Mouse (Mus musculus) bone marrow macrophage, adult 2 months (primary cell): ENCODE data around the gene Ahdc1. TPM values are rescaled to one million over a fixed set of nuclear protein-coding genes. Genes with fewer than 3 reads are reported as not detected.
A peak's percentile ranks its signal among the peaks of the same experiment; 100 is the strongest.

Source experiments
- H3K27ac ChIP-seq: 2 replicates; pipeline ENCODE4 v1.5.1; 2012; ENCODE audit warnings: low read depth, low read length; ENCODE audit not compliant: insufficient read depth
- H3K4me1 ChIP-seq: 2 replicates; pipeline ENCODE4 v1.6.1; 2012; ENCODE audit warnings: low read length; ENCODE audit not compliant: control insufficient read depth, insufficient read depth
- H3K4me3 ChIP-seq: 2 replicates; pipeline ENCODE4 v1.5.1; 2012; ENCODE audit warnings: mild to moderate bottlenecking, low read length, moderate library complexity; ENCODE audit not compliant: insufficient read depth
- CTCF ChIP-seq: IDR thresholded peaks from 2 replicates; pipeline ENCODE4 v1.5.1; 2012; ENCODE audit warnings: low read depth, mild to moderate bottlenecking, low read length, moderate library complexity
- POLR2A ChIP-seq: IDR thresholded peaks from 2 replicates; pipeline ENCODE4 v1.6.1; 2012; ENCODE audit warnings: mild to moderate bottlenecking, low read depth, low read length, borderline replicate concordance
- polyA plus RNA-seq: library from polyadenylated mRNA; stranded (reverse); fragments of >200 nt; gene quantifications from 2 replicates; pipeline ENCODE4 v1.2.4, GENCODE M21; 2012; ENCODE audit not compliant: missing spikeins, insufficient read depth, insufficient read length

Ahdc1 gene
- polyA plus RNA-seq, 1 experiment: 5.5 TPM

- TF ChIP-seq POLR2A (no peak), CTCF (no peak)
- Histone ChIP-seq H3K4me1 (peaks cover 12% of the 10 kb centered on the region), H3K27ac (no peak overlapping the region)
Measured at GRCm38 (mm10) chr4:133052029-133052745, 41.1 kb downstream of the Ahdc1 start.

GRCm38 (mm10) chr4:133052995-133053572 is 42.0 kb downstream of the Ahdc1 start:
- no peak overlapping the region for H3K27ac ChIP-seq
- H3K4me1 ChIP-seq: peaks cover 15% of the 10 kb centered on the region
- no peak for TF ChIP-seq POLR2A
- no peak for TF ChIP-seq CTCF
- H3K4me3 ChIP-seq: no peak overlapping the region

More at GRCm38 (mm10) chr4:133052029-133052745, 41.1 kb downstream of the Ahdc1 start:
- no peak overlapping the region for H3K4me3 ChIP-seq

DNA sequence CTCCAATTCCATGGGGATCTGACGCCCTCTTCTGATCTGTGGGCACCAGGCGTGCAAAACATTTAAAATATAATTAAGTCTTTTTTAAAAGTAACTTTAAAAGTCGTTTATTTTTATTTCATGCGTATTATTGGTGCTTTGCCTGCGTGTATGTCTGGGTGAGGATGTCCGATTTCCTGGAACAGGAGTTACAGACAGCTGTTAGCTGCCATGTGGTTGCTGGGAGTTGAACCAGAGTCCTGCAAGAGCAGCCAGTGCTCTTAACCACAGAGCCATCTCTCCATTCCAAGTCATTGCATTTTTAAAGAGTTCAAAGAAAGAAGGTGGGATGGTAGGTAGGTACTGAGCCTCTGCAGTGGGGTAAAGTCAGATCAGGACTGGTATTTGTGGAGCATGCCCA is 43.5 kb downstream of the Ahdc1 start:
- no peak for TF ChIP-seq CTCF
- no peak for TF ChIP-seq POLR2A
- Histone ChIP-seq H3K4me1 (peaks cover 15% of the 10 kb centered on the region), H3K4me3 (no peak overlapping the region), H3K27ac (no peak overlapping the region)

DNA sequence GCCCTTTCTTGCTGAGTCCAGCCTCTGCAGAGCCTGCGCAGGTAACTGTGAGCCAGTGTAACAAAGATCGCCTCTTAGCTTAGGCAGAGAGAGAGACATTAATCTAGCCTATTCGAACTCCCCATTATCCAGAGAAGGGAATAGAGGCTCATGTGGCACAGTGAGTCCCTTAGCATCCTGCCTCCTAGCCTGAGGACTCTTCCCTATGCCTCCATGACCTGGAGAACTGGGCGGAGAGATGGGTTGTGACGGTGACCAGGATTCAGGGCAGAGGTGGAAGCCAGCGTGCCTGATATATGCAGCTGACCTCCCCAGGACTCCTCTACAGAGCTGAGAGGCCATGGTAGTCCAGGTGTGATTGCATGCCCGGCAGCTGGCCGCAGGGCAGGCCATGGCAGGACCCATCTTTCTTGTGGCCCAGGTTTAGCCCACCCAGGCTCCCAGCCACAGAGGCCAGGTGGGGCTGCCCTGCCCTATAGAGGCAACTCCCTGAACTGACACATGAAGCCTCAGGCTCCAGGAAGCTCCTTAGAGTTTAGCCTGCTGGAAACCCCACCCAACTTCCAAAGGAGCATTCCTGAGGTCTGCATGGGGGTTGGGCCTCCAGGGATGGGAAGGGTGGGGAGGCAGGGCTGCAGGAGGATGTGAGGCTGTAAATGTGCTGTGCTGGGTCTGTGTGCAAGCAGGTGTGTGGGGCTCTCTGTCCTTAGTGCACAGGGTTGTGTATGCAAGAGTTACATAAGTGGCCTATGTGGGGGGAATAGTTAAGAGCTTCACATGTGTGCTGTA is 44.3 kb downstream of the Ahdc1 start:
- Histone ChIP-seq H3K4me3 (no peak overlapping the region), H3K27ac (peak overlapping the region; percentile 27; the same call in 1 of the 2 replicates), H3K4me1 (peaks cover 15% of the 10 kb centered on the region)
- TF ChIP-seq POLR2A: no peak
- TF ChIP-seq CTCF: no peak

- H3K4me1 ChIP-seq: peaks cover 11% of the 10 kb centered on the region
- peak overlapping the region; percentile 37 for H3K4me3 ChIP-seq
- peak overlapping the region; percentile 27; the same call in 1 of the 2 replicates for H3K27ac ChIP-seq
- TF ChIP-seq CTCF (peak; percentile 86), POLR2A (no peak)
Measured at GRCm38 (mm10) chr4:133056069-133056890, 45.2 kb downstream of the Ahdc1 start.

- Histone ChIP-seq H3K27ac (no peak overlapping the region), H3K4me3 (no peak overlapping the region), H3K4me1 (peaks cover 9% of the 10 kb centered on the region)
- TF ChIP-seq POLR2A (no peak), CTCF (no peak)
Measured at GRCm38 (mm10) chr4:133057389-133058122, 46.5 kb downstream of the Ahdc1 start.

DNA sequence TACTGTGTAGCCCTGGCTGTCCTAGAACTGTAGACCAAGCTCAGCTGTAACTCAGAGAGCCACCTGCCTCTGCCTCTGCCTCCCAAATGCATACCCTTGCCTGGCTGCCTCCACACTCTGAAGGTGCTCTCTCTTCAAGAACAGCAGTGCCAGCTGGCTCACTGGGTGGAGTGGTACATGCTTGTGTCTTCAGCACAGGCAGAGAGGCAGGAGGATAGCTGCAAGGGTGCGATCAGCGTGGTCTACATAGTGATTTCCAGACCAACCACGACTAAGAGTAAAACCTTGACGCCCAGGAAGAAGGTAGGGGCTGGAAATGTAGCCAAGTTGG is 47.0 kb downstream of the Ahdc1 start:
- H3K4me3 ChIP-seq: no peak overlapping the region
- H3K27ac ChIP-seq: no peak overlapping the region
- TF ChIP-seq CTCF (no peak), POLR2A (no peak)
- H3K4me1 ChIP-seq: peaks cover 9% of the 10 kb centered on the region

- Histone ChIP-seq H3K4me3 (no peak overlapping the region), H3K27ac (no peak overlapping the region), H3K4me1 (peaks cover 9% of the 10 kb centered on the region)
- no peak for TF ChIP-seq CTCF
- TF ChIP-seq POLR2A: no peak
Measured at GRCm38 (mm10) chr4:133058513-133059480, 47.7 kb downstream of the Ahdc1 start.
